Mouse (Mus musculus): ENCODE data around the gene Enpep. TPM values are rescaled to one million over a fixed set of nuclear protein-coding genes. Genes with fewer than 3 reads are reported as not detected.
A peak's percentile ranks its signal among the peaks of the same experiment; 100 is the strongest.

The Enpep gene
- total RNA-seq, 2 experiments from 2014 or later, result 9.1 to 11.1 TPM

- DNase-seq, result no peak
Observed at GRCm38 (mm10) chr3:129313221-129313620, 19.3 kb downstream of the Enpep start.

DNA sequence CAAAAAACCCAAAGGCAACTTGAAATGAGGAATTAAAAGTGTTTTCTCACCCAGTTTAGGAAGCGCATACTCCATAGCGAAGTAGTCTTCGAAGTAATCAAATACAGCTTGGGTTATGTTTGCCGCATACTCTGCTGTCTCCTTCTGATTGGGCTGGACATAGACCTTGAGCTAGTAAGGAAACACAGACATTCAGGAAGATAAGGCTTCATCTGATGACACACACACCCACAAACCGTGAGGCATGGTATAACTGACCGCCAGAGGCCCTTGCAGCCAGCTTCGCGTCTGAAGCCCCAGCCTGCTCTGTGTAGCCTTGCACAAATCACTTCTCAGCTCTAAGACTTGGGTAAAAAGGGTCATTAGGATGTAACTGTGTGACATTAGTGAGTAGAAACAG lies 20.0 kb downstream of the Enpep start:
- DNase-seq, result no peak

- no peak for DNase-seq
Observed at GRCm38 (mm10) chr3:129311951-129312350, 20.6 kb downstream of the Enpep start.

DNA sequence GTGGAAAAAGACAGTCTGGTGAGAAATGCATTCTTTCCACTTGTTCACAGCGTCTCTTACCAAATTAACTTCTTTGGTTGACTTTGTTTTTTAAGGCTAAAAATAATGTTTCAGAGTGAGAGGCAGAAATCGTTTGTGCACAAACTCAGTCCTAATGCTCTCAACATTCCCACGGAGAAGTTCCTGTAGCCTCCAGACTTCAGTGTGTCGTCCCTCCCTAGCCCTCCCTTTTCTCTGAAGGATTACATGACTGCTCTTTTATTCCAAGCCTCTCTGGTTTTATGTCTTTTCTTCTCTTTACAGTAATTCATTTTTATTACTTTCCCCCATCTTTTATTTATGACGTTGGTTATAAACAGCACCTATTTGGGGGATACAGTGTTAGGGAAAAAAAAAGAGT lies 22.6 kb downstream of the Enpep start:
- DNase-seq, result no peak

DNA sequence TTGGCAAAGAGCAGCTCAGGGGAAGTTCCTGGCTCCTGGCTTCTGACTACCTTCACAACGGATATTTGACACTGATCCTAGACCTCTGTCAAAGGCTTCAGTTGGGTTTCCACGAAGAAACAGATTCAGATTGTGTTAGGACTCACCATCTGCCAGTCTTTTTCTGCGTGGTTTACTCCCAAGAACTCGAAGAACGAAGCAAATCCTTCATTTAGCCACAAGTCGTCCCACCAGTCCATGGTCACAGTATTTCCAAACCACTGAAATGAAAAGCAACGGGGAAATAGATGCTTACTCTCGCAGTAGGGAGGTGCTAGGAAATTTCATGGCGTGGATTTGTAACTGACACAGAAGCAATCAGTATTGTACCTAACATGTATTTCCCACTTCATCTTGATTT lies 23.6 kb downstream of the Enpep start:
- DNase-seq, result no peak

DNA sequence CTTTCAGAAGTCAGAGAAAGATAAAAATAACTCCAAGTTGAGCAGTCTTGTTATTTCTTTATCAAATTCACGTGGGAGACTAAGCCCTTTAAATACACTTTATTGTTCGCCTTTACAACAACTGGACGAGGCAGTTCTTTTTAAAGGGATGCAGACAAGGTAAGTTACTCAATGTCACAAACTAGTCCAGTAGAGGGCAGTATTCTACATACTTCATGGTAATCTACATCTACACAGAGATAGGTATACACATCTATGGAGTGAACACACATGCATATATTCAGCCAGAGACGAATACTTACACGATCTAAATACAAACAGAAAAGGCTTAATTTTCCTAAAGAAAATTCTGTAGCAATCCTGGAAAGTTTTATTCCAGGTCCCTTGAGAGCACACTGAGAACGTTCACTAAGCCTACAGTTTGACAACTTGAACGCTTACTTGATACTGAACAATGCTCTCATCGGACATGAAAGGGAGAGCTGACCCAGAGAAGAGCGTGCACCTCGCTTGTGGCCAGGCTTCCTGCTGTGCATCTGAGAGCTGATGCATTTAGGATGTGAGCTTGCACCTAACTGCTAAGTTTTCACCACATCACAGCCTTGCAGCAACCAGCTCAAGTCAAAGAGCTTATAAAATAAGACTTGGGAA lies 24.3 kb downstream of the Enpep start:
- no peak for DNase-seq

GRCm38 (mm10) chr3:129303941-129304340 lies 28.6 kb downstream of the Enpep start:
- DNase-seq, result peak; percentile 45

DNA sequence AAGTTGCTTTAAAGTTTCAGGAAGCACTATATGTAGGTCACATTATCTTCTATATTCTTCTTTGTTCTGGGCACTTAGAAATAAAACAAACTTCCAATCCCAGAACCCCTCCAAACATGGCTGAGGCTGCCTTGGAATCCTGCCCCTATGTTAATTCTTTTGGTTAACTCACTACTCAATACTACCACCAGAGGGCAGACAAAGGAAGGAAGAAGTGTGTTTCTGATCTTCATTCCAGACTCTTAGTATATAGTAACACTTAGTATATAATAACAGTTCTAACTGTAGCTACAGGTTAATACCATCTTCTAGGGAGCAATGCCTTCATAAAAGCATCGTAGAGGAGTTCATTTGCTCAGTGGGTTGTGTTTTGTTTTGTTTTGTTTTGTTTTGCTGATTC lies 32.6 kb downstream of the Enpep start:
- no peak for DNase-seq

DNA sequence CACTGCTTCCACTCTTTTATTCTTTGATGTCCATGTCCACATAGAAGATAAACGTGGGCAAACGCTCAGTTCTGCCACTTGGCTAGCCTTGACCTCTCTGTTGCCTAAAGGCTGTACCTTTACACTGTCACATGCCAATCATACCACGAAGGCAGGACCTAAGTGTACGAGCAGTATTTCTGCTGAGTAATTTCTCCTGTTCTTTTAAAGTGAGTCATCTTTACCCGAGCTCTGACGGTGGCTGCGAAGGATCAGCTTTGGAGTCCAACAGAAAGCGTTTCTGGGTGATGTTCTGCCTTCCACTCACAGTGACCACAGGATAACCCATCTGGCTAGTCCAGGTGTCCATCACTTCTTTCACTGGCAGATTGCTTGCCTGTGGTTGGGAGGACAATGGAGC lies 33.9 kb downstream of the Enpep start:
- DNase-seq, result no peak

DNA sequence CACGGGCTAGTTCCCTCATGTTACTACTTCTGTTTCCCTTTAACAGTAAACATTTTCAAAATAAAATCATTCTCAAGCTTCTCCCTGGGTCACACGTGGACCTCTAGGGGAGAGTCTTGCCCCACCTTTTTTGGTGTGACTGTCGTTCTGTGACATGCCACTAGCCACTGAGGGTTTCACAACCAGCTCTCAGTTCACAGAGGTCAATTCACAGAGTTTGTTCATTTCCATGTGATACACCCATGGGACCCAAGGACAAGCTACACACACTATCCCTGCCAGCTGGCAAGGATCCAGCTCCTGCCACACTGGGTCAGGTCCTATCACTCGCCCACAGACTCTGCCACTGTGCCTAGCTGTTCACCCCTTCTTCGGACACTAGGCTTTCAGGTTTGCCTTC lies 35.5 kb downstream of the Enpep start:
- DNase-seq, result peak; percentile 84

DNA sequence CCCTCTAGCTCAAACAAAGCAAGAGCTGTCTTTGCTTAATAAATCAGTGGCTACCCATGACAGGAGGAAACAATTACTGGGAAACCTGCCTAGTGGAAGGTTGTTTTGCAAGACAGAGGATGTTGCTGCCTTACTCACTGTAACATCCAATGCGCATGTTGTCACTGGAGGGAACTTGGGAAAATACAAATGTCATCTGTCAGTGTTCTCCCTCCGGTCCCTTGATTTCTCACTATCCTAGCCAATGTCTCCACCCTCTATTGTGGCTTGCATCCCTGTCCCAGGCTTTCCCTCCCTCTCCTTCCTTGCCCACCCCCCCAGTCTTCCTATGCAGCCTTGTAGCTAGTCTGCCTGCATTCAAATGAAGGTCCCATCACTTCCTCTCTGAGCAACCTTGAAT lies 36.6 kb downstream of the Enpep start:
- DNase-seq, result no peak

GRCm38 (mm10) chr3:129289536-129289935 lies 43.0 kb downstream of the Enpep start:
- no peak for DNase-seq

DNA sequence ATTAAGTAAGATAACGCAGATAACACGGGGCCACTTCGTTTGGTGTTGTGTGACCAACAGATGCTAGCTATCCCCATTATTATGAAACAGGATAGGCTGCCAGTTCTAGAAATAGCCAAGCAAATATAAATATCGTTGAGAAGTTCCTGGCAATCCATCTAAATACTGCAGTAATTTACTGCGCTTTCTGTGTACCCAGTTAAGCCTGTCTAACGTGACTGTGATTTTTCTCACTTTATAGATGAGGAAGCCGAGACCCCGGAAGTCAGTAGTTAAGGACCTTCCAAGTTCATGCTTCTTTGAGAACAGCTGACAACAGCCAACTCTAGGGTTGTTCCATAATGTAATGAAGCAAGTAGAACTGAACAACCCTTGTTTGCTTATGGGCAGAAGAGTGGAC lies 45.4 kb downstream of the Enpep start:
- DNase-seq, result no peak

GRCm38 (mm10) chr3:129286426-129286825 lies 46.1 kb downstream of the Enpep start:
- peak; percentile 32 for DNase-seq

GRCm38 (mm10) chr3:129284326-129284725 lies 48.2 kb downstream of the Enpep start:
- DNase-seq, result peak; percentile 63

GRCm38 (mm10) chr3:129279441-129279840 lies 53.1 kb downstream of the Enpep start:
- no peak for DNase-seq

DNA sequence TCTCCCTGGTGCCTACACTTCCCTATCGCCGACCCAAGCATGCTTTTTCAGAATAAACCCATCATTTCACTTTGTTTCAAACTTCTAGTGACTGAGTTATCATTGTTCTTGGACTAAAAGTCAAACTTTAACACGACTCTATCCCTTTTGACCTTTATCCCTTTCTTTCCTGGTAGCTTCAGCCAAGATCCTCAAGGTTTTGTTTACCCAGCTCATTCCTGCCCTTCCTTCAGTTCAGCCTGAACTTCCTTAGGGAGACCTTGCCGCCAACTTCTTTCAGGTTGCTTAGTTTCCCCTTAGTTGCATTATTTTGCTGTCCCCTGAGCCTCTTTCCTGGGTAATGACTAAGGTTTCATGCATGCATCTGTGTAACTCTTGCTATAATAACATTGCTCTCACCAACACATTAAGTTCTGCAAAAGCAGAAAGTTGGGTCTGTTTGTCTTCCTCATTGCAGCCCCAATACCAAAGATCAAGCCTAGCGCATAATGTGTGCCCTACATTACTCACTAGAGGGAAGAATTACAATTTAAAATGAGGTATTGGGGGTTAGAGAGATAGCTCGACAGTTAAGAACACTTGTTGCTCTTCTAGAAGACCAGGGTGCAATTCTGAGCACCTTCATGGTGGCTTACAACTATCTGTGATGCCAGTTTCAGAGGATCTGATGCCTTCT lies 59.2 kb downstream of the Enpep start:
- DNase-seq, result peak; percentile 33

DNA sequence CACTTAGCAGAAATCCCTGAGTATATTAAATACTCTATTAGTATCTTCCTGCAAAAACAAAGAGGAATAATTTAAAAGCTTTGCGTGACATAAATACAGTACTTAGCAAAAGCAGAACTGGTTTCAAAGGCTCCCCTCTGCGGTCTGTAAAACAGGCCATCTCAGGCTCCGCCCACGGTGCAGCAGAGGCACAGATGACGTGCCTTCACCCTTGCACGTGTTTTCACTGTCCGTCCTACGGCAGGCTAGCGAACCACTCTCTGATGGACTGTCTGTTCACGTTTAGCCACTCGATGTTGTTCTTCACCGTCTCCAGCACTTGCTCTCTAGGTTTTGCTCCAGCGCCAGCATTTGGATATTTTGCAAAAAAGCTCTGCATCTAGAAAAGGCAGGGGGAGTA lies 62.5 kb downstream of the Enpep start:
- DNase-seq, result no peak

DNA sequence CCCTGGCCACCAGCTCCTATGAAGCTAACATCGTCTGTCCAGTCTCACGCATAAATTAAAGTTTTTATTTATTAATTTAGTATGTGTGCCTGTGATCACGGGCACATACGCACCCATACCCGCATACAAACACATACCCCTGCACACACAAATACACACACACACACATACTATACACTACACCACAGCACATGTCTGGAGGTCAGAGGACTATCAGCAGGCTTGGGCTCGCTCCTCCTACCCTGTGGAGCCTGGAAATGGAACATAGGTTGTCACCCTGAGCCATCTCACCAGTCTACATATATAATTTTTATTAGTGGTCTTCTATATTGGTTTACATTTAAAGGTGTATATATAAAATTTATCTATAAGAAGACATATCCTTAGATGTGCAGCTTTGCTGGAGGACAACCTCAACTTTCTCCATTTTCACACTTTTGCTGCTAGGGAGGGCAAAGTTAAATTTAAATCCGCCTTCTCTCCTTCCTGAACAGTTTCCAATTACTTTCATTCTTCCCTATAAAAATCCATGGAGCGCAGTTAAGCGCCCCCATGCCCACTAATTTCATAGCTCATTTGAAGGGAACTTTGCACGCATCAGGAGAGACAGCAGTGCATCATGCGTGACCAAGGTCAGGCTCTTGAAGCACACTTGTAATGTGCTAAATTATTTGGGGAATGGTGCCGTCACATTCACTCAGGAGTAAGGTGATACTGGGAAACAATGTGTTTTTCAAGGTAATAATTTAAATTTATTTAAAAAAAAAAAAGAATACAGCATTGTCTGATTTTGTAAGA lies 63.4 kb downstream of the Enpep start:
- no peak for DNase-seq

DNA sequence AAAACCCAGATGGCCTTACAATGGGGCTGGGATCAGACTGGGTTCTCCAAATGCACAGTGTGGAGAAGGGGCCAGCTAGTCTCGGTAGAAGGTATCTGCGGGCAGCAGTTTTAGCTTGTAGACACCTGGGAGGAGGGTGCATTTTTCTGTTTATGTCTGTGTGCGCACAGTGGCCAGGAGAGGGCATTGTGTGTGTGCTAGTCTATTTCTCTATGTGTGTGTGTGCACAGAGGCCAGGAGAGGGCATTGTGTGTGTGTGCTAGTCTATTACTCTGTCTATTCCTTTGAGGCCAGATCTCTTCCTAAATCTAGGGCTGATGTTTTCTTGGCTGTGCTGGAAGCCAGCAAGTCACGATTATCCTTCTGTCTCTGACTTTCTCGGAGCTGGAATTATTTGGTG lies 74.0 kb downstream of the Enpep start:
- DNase-seq, result no peak

- DNase-seq, result peak; percentile 10
Observed at GRCm38 (mm10) chr3:129256766-129257165, 75.8 kb downstream of the Enpep start.

DNA sequence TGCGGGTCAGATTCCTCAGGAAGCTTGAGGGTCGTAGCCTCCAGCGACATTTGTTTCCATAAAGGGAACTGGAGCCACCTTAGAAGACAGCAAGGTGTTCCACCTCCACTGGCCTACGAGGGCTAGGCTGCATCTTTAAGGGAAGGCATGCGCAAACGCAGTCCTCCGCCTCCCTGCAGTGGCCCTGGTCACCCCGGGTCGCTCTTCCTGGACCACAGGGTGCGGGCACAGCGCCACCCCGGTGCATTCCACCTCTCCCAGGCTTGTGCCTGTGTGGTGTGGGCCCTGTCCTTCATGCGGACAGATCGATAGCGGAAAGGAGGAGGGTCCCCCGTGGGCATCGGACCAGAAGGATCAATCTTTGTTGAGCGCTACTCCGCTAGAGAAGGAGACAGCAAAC lies 76.2 kb downstream of the Enpep start:
- DNase-seq, result peak; percentile 3

DNA sequence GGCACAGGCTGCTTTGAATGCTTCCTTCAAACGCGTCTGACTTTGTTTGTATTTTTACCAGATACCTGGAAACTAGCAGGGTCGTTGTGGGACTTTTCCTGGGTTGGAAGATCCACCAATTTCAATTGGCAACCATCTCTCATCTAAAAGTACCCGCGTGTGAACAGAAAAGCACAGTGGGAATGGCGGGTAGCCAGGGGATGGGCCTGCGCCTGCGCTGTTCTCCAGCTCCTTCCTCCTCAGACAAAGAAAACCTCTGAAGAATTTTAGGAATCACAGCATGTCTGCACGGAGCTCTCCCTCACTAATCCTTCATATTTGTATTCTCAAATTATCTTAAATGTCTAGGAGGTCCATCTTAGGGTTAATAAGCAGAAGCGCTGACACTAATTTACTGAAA lies 78.3 kb downstream of the Enpep start:
- no peak for DNase-seq

GRCm38 (mm10) chr3:129250997-129251396 lies 81.5 kb downstream of the Enpep start:
- DNase-seq, result no peak

All from adrenal gland, postnatal 10 days (tissue).